Mouse (Mus musculus) hindbrain, embryonic 11.5 days (tissue): ENCODE results near the gene Nudt14. TPM values are rescaled to one million over a fixed set of nuclear protein-coding genes. Genes with fewer than 3 reads are reported as not detected.

Source experiments
- ATAC-seq: fragments of 200-750 bp; cut with Nextera tagmentation; 2 replicates; pipeline ENCODE4 v1.8.0; 2017; ENCODE audit warnings: mild to moderate bottlenecking, moderate TSS enrichment, moderate library complexity; ENCODE audit not compliant: low FRiP score
- DNase-seq: peaks from one replicate; pipeline ENCODE4 v3.0.0-alpha.2; 2015; ENCODE audit warnings: low spot score
- H3K27ac ChIP-seq: fragments of 300-500 bp; sonication (generic); 2 replicates; pipeline ENCODE4 v1.5.1; 2014; ENCODE audit warnings: mild to moderate bottlenecking, low read depth, low read length
- H3K27me3 ChIP-seq: fragments of 300-500 bp; sonication (generic); 2 replicates; pipeline ENCODE4 v1.6.1; 2014; ENCODE audit warnings: mild to moderate bottlenecking, low read length, moderate library complexity, mixed read lengths; ENCODE audit not compliant: control insufficient read depth, insufficient read depth
- H3K36me3 ChIP-seq: fragments of 300-500 bp; sonication (generic); 2 replicates; pipeline ENCODE4 v1.6.1; 2014; ENCODE audit warnings: mild to moderate bottlenecking, low read length, moderate library complexity, mixed read lengths; ENCODE audit not compliant: control insufficient read depth, insufficient read depth
- H3K4me1 ChIP-seq: fragments of 300-500 bp; sonication (generic); replicated peaks from 2 replicates; pipeline ENCODE4 v1.6.1; 2014; ENCODE audit warnings: low read length, mixed read lengths; ENCODE audit not compliant: control insufficient read depth, insufficient read depth
- H3K4me2 ChIP-seq: fragments of 300-500 bp; sonication (generic); replicated peaks from 2 replicates; pipeline ENCODE4 v1.6.1; 2014; ENCODE audit warnings: mild to moderate bottlenecking, low read depth, low read length
- H3K4me3 ChIP-seq: fragments of 300-500 bp; sonication (generic); 2 replicates; pipeline ENCODE4 v1.5.1; 2014; ENCODE audit warnings: low read depth, low read length
- H3K9ac ChIP-seq: fragments of 300-500 bp; sonication (generic); 2 replicates; pipeline ENCODE4 v1.6.1; 2014; ENCODE audit warnings: low read depth, low read length
- H3K9me3 ChIP-seq: fragments of 300-500 bp; sonication (generic); 2 replicates; pipeline ENCODE4 v1.6.1; 2016; ENCODE audit warnings: low read length; ENCODE audit not compliant: control insufficient read depth
- WGBS: fragments of 180-500 bp; shearing (Covaris S2); extraction: QIAGEN DNeasy Blood & Tissue Kit; methylation state at CpG from one replicate; pipeline ENCODE4 v1.1.7; 2014; 5-methylcytosine and 5-hydroxymethylcytosine counted together
- polyA plus RNA-seq: library from polyadenylated mRNA; unstranded; fragments of >200 nt; fragmentation: Nextera tagmentation; extraction: Ambion mirVana; gene quantifications from 2 replicates; pipeline ENCODE4 v1.2.1, GENCODE M21; 2014

Nudt14 gene
- polyA plus RNA-seq, 1 experiment from 2014 or later: 57.3 TPM

DNA sequence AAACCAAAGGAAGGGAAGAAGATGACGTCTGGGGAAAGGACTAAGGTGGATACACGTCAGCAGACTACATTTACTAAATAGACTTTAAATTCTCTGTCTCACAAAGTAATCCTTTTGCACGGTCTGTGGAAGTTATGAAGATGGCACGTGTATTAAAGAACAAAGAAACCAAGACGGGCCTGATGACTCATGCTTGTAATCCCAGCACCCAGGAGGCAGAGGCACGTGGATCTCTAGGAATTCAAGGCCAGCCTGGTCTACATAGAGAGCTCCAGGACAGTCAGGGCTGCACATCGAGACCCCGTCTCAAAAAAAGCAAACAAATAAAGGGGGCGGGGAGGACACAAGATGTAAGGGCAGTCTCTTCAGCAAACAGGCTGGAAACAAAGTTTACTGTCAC is 32.8 kb upstream of the Nudt14 start:
- DNase-seq: no peak
- Histone ChIP-seq H3K4me1 (peaks cover 2% of the 10 kb centered on the region; the same call in 1 of the 2 replicates), H3K9me3 (no peaks in the 10 kb centered on the region), H3K4me2 (no peak overlapping the region), H3K27me3 (no peaks in the 10 kb centered on the region), H3K27ac (no peak overlapping the region), H3K36me3 (peaks cover 11% of the 10 kb centered on the region; the same call in 1 of the 2 replicates), H3K9ac (no peak overlapping the region), H3K4me3 (no peak overlapping the region)
- WGBS: 90% methylated on average over 9 of the region's 9 CpGs
- ATAC-seq: no peak

DNA sequence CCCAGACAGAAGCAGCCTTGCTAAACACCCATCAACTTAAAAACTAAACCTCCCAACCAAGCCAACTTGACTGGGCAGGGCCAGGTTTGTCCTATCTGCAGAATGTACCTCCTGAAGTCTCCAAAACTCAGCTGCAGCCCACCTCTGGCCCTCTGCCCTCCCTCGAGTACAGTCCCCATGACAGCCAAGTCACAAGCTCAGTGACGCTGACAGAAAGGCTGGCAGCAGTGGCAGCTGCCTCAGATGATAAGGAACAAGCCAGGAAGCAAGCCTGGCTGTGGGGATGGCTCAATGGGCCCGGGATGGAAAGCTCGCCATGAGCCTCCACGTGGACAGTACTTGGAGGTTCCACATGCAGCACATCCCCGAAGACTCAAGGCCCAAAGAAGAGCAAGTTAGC is 27.7 kb upstream of the Nudt14 start:
- ATAC-seq (no peak), DNase-seq (no peak)
- Histone ChIP-seq H3K4me1 (no peaks in the 10 kb centered on the region), H3K9ac (no peak overlapping the region), H3K4me2 (no peak overlapping the region), H3K27me3 (no peaks in the 10 kb centered on the region), H3K36me3 (peaks cover 19% of the 10 kb centered on the region), H3K27ac (no peak overlapping the region), H3K4me3 (no peak overlapping the region), H3K9me3 (no peaks in the 10 kb centered on the region)
- WGBS: 92% methylated on average over 6 of the region's 6 CpGs

DNA sequence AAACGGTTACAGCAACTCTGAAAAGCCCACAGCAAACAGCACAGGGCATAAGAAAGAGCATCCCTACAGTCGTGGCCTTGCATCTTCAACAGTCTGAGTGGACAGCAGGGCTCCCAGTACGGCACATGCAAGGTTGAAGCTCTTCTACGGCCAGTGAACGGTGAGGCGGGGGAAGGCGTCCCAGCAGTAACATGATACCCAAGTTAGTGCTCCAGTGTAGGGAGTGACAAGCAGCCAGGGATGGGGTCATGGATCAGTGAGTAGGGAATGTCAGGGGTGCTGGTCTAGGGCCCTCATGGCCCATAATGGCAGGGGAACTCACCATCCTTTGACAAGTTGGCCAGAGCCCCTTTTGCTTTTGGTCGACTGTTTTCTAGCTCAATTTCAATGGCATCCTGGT is 27.0 kb upstream of the Nudt14 start:
- no peak for DNase-seq
- no peak overlapping the region for H3K27ac ChIP-seq
- peaks cover 19% of the 10 kb centered on the region for H3K36me3 ChIP-seq
- H3K4me3 ChIP-seq: no peak overlapping the region
- WGBS: 67% methylated on average over 8 of the region's 8 CpGs
- ATAC-seq: no peak
- H3K4me2 ChIP-seq: no peak overlapping the region
- no peaks in the 10 kb centered on the region for H3K9me3 ChIP-seq
- H3K27me3 ChIP-seq: no peaks in the 10 kb centered on the region
- H3K4me1 ChIP-seq: no peaks in the 10 kb centered on the region
- no peak overlapping the region for H3K9ac ChIP-seq

DNA sequence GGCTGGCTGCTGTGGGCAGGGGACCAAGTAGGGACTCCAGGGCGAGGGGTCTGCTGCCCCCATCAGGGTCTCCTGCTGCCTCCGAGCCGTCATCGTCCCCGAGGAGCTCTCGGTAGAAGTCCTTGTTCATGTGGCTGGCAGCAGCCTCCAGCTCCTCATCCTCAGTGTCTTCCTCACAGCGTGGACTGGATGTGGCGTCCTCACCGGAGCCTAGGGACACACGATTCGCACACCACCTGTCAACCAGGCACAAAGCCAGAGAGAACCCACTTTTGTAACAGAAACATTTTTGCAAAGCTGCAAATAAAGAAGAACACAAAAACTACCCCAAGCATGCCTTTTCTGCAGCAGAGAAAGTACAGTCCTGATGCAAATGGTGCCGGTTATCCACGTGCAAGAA is 23.9 kb upstream of the Nudt14 start:
- Histone ChIP-seq H3K9ac (no peak overlapping the region), H3K4me3 (no peak overlapping the region), H3K36me3 (peaks cover 20% of the 10 kb centered on the region), H3K4me1 (no peaks in the 10 kb centered on the region), H3K27ac (no peak overlapping the region), H3K4me2 (no peak overlapping the region), H3K27me3 (no peaks in the 10 kb centered on the region), H3K9me3 (no peaks in the 10 kb centered on the region)
- ATAC-seq: no peak
- 91% methylated on average over 13 of the region's 13 CpGs for WGBS
- DNase-seq: no peak

DNA sequence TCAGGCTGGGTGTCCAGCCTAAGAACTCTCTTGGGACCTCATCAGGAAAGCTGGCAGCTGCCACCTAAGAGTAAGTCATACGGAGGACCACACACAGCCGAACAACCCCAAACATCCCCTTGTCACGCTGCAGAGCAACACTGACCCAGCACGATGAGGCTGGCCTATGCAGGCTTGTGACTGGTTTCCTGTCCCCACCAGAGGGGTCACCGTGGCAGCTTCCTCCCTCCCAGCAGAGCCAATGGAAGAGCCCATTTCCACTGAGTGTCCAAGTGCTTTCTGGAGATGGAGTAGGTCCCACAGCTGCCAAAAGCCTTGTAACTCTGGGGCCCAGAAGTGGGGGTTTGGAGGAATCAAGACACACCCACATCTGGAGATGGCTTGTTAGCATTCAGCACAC is 19.9 kb upstream of the Nudt14 start:
- H3K27ac ChIP-seq: no peak overlapping the region
- no peaks in the 10 kb centered on the region for H3K4me1 ChIP-seq
- H3K4me3 ChIP-seq: no peak overlapping the region
- H3K9ac ChIP-seq: no peak overlapping the region
- no peaks in the 10 kb centered on the region for H3K9me3 ChIP-seq
- DNase-seq (no peak), ATAC-seq (no peak)
- WGBS: 89% methylated on average over 5 of the region's 5 CpGs
- H3K36me3 ChIP-seq: peaks cover 15% of the 10 kb centered on the region
- no peak overlapping the region for H3K4me2 ChIP-seq
- no peaks in the 10 kb centered on the region for H3K27me3 ChIP-seq

DNA sequence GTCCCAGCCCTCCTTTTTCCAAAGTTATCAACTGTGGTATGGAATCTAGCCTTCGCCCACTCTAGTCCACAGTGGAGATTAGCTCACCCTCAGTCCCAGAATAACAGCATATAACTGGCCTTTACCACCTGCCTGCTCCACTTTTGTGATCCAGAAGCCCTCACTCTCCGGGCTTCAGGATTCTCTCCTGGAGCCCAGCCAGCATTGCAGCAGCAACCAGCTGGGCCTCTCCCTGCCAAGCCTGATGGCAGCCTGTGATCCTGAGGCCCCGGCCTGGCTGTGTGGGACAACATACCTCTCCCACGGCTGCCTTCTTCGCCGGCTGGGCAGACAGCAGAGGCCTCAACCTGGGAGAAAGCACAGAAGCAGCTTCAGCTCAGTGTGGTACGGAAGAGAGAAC is 19.5 kb upstream of the Nudt14 start:
- 89% methylated on average over 7 of the region's 7 CpGs for WGBS
- H3K4me2 ChIP-seq: no peak overlapping the region
- peaks cover 15% of the 10 kb centered on the region for H3K36me3 ChIP-seq

DNA sequence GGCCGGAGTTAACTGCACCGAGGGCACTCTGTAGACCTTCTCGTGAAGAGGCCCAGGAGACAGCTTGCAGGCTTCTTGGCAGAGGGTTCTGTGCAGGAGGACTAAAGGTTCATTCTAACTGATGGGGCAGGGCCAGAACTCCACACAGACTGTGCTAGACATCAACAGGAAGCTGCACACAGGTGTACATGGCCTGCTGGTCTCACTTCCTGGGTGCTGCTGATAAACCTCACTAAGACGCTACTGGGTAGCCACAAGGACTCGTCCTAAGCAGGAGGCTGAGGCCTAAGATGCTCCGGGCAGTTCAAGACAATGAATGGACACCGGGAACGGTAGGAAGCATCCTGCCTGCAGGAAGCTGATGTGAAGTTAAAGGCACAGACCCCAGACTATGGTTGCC is 17.5 kb upstream of the Nudt14 start:
- no peak overlapping the region for H3K4me3 ChIP-seq
- WGBS: 86% methylated on average over 8 of the region's 8 CpGs
- no peak overlapping the region for H3K4me2 ChIP-seq
- no peaks in the 10 kb centered on the region for H3K4me1 ChIP-seq
- H3K27me3 ChIP-seq: no peaks in the 10 kb centered on the region
- H3K9me3 ChIP-seq: no peaks in the 10 kb centered on the region
- H3K27ac ChIP-seq: no peak overlapping the region
- H3K36me3 ChIP-seq: peaks cover 11% of the 10 kb centered on the region
- DNase-seq (no peak), ATAC-seq (no peak)
- no peak overlapping the region for H3K9ac ChIP-seq

More for the DNA sequence above, 19.5 kb upstream of the Nudt14 start:
- DNase-seq (no peak), ATAC-seq (no peak)
- Histone ChIP-seq H3K4me1 (no peaks in the 10 kb centered on the region), H3K9me3 (no peaks in the 10 kb centered on the region), H3K27me3 (no peaks in the 10 kb centered on the region), H3K9ac (no peak overlapping the region), H3K27ac (no peak overlapping the region), H3K4me3 (no peak overlapping the region)

DNA sequence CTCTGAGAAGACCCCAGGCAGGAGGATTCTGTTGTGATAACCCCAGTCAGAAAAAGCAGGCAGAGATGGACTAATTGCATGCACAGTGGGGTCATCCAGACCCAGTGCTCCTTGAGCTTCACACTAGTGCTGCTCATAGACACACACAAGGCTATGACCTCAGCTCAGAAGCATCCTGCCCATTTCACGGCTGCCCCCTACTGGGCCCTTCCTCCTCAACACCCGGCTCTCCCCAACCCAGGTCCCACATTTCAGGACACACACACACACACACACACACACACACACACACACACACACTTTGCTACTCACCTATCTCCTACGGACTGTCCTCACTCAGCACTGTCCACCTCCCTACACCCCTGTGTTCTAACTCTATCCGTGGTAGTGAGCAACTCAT is 16.4 kb upstream of the Nudt14 start:
- peak; percentile 31; the same call in 1 of the 2 replicates for ATAC-seq

DNA sequence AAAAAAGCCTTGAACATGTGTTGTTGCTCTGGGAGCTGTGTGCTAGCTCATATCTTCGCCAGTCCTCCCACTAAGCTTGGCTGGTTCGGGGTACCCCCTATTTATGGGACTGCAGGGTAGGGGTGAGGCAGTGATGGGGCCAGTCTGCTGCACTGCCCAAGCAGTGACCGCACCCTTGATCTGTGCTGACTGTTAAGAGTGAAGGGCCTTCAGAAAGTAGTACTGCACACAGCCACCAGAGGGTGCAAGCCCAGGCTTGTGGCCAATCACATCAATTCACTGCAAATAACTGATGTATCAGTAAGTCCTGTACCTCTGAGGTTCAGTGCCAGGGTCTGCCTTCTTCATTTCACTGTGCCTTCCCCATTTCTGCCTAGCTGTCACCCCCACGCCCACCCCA is 13.9 kb upstream of the Nudt14 start:
- peak; percentile 62 for ATAC-seq
- H3K9me3 ChIP-seq: no peaks in the 10 kb centered on the region
- no peak overlapping the region for H3K9ac ChIP-seq
- peak; percentile 82 for DNase-seq
- WGBS: 30% methylated on average over 4 of the region's 4 CpGs
- no peaks in the 10 kb centered on the region for H3K27me3 ChIP-seq
- no peak overlapping the region for H3K27ac ChIP-seq
- peaks cover 6% of the 10 kb centered on the region; the same call in 1 of the 2 replicates for H3K36me3 ChIP-seq
- no peaks in the 10 kb centered on the region for H3K4me1 ChIP-seq
- no peak overlapping the region for H3K4me2 ChIP-seq
- no peak overlapping the region for H3K4me3 ChIP-seq

More for the DNA sequence above, 16.4 kb upstream of the Nudt14 start:
- no peaks in the 10 kb centered on the region for H3K4me1 ChIP-seq
- peaks cover 9% of the 10 kb centered on the region for H3K36me3 ChIP-seq
- peak; percentile 50 for DNase-seq
- 47% methylated on average over 4 of the region's 4 CpGs for WGBS
- no peak overlapping the region for H3K4me2 ChIP-seq
- no peaks in the 10 kb centered on the region for H3K9me3 ChIP-seq
- H3K27me3 ChIP-seq: no peaks in the 10 kb centered on the region
- H3K4me3 ChIP-seq: no peak overlapping the region
- H3K27ac ChIP-seq: no peak overlapping the region
- H3K9ac ChIP-seq: no peak overlapping the region
